Mouse (Mus musculus): ENCODE measurements around the gene Alyref.
"Not testable (repeated sequence)": the region's sequence is repeated elsewhere in the genome, so short reads cannot be mapped to it uniquely, and the experiment has no call there.

Gene Alyref

DNA sequence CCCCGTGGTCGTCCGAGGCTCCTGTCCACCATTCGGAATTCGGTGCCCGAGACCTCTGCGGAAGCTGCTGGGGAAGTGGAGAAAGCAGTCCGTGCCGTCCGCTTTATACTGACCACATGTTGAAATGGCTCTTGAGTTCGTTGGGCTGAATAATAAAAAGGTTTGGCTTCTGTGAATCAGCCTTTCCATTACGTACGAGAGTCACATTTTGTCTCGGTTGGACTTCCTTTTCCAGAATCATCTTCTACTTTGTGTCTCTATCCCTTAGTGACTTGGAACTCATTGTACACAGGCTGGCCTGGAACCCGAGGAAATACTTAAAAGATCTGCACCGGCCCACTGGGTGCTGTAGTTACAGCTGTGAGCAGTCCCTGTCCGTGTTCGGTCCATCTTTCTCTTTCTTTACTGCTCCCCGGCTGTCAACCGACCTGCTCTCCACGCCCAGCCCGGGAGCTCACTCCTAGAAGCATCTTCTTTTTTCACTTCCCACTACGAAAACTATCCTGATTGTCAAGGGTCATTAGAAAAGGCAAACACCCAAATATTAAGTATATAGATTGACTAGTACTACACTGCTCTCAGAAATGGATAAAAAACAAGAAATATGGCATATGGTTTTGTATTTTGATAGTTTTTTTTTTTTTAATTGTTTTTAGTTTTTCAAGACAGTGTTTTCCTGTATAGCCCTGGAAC, 24.4 kb downstream of the Alyref start:
- no peak for DNase-seq (ENCODE audit: low spot score in 2 of 2)

DNA sequence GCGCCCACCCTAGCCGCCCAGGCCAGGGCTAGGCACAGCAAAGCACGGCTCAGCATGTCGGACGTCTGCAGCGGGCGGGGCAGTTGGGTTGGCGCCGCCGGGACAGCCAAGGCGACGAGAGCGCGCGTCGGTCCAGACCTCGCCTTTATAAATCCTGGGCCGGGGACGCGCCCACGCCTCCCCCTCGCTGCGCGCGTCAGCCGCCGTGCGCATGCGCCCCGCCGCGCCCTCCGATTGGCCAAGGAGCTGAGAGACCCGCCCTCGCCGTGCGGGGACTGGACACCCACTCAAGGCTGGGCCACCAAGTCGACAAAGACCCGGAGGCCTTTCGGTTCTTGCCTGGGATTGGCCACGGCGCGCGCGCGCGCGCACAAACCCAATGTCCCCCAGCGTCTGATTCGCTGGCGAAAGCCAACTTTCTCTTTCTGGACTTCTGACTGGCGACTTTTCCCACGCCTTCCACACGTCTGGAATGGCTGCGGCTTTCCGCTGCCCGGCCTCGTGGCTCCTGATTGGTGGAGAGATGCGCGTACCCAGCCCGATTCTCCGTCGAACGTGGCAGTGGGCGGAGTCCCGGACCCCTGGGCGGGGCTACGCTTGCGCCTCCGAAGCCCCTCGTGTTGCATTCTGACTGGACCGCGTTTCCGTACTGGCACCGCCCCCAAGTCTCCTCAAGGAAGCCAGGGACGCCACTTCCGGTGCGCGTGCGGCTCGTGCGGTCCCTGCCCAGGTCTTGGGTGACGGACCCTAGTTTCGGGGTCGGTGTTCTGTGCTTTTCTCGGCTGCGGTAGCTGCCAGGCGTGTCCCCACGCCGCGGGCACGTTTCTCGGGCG, 25.2 kb downstream of the Alyref start, which contains the start of gene P4hb:
TSS of gene P4hb (minus strand) at position 502 of the 833 bp plus-strand sequence.
- peak; percentile 100 for DNase-seq (ENCODE audit: low spot score in 2 of 2)

DNA sequence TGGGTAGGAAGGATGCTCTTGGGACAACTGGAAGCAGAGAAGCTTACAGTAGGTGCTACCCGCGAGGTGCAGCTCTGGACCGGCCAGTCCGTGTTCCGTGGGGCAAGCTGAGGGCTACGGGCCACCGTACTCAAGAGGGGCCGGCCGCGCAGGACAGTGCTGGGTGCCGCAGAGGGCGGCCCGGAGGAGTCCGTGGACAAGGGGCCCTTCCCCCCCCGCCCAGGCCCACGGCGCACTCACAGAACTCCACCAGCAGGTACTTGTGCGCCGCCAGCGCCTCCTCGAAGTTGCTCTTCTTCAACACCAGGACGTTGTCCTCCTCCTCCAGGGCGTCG, 25.8 kb downstream of the Alyref start:
- no peak for DNase-seq (ENCODE audit: low spot score in 2 of 2)

- DNase-seq (ENCODE audit: low spot score in 2 of 2) = no peak
Measured at GRCm38 (mm10) chr11:120571754-120572416, 26.3 kb downstream of the Alyref start.

- no peak for DNase-seq (ENCODE audit: low spot score in 2 of 2)
Measured at GRCm38 (mm10) chr11:120571122-120571521, 27.0 kb downstream of the Alyref start.

- no peak for DNase-seq (ENCODE audit: low spot score in 2 of 2)
Measured at GRCm38 (mm10) chr11:120568324-120568723, 29.8 kb downstream of the Alyref start.

DNA sequence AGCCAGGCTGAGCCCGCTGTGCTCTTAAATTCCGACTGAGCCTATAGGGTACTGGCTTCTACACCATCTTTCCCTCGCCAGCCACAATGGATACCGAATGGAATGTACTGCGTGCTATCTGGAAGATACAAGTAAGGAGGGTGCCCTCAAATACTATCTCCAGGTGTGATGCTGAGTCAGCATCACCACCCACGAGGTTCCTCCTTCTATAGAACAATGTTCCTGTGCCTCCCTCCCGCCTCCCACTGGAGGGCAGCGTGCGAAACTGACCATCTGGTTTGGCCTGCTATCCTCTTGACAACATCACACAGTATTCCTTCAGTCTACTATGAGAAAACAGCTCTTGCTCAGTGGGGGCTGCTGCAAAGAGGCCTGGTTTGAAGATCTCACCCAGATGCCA, 33.1 kb downstream of the Alyref start:
- DNase-seq (ENCODE audit: low spot score in 2 of 2) = no peak

DNA sequence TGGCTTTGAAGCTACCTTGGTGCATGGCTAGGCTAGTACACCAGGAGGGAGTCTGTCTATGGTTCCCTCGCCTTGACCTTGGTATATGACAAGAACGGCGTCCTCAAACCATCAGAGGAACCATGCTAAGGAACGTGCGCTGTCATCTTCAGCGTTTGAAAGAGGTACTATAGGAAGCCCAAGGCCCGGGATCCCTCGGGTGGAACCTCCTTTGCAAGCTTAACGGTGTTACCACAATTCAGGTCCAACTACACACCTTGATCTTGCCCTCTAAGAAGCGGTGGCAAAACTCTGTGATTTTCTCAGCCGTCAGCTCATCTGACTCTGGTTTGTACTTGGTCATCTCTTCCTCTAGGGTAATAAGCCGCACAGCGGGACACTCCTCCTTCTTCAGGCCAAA, 35.2 kb downstream of the Alyref start:
- no peak for DNase-seq (ENCODE audit: low spot score in 2 of 2)

- no peak for DNase-seq (ENCODE audit: low spot score in 2 of 2)
Measured at GRCm38 (mm10) chr11:120560952-120561728, 37.0 kb downstream of the Alyref start.

GRCm38 (mm10) chr11:120558843-120559242, 39.3 kb downstream of the Alyref start:
- DNase-seq (ENCODE audit: low spot score in 2 of 2) = not testable (repeated sequence)

DNA sequence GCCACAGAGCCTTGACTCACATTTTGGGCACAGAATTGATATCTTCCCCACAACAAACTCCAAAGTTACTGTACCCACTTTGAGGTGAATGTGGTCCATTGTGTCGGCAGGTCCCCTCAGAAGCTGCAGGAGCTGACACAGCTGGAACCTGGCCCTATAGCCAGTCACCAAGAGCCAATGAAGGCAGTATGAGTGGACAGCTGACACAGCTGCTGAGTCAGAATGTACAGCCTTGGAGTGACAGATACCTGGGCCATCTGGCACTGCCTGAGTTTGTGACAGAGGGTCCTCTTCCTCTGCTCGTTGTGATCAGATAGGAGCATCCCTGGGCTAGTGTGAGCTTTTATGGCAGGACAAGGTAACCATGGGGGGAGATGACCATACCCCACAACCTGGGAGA, 42.9 kb downstream of the Alyref start:
- no peak for DNase-seq (ENCODE audit: low spot score in 2 of 2)

GRCm38 (mm10) chr11:120554834-120555233, 43.3 kb downstream of the Alyref start:
- peak in 1 of 2 experiments; percentile 56 for DNase-seq (ENCODE audit: low spot score in 2 of 2)

GRCm38 (mm10) chr11:120552736-120553135, 45.4 kb downstream of the Alyref start:
- DNase-seq (ENCODE audit: low spot score in 2 of 2) = no peak

DNA sequence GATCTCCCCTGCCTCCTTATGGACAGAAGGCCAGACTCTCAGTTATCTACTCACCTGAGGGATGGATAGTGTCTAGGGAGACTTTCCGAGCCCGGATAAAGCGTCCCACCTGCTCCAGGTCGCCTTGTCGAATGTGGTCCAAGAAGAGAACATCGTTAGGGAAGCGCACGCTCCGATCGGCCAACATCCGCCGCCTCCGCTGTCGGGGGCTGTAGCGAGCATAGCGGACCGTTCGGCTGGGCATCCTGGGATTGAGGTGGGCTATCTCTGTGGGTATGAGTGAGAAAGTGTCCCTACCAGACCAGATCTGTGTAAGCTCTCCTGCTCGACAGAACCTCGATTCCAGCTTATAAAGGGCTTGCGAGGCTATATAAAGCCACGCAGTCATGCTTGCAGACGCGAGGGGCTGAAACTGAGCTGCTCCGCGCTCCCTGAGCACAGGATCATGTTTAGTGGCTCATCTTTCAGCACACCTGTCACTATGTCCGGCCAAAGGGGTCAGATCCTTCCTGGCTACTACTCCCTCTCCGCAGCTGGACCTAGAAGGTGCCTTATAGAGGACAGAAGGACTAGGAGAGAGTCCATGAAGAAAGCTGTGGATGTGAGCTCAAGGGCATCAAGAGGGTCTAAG, 47.2 kb downstream of the Alyref start, which contains the start of gene Ppp1r27:
TSS of gene Ppp1r27 (minus strand) at position 323 of the 631 bp plus-strand sequence.
- DNase-seq (ENCODE audit: low spot score in 2 of 2) = no peak

DNA sequence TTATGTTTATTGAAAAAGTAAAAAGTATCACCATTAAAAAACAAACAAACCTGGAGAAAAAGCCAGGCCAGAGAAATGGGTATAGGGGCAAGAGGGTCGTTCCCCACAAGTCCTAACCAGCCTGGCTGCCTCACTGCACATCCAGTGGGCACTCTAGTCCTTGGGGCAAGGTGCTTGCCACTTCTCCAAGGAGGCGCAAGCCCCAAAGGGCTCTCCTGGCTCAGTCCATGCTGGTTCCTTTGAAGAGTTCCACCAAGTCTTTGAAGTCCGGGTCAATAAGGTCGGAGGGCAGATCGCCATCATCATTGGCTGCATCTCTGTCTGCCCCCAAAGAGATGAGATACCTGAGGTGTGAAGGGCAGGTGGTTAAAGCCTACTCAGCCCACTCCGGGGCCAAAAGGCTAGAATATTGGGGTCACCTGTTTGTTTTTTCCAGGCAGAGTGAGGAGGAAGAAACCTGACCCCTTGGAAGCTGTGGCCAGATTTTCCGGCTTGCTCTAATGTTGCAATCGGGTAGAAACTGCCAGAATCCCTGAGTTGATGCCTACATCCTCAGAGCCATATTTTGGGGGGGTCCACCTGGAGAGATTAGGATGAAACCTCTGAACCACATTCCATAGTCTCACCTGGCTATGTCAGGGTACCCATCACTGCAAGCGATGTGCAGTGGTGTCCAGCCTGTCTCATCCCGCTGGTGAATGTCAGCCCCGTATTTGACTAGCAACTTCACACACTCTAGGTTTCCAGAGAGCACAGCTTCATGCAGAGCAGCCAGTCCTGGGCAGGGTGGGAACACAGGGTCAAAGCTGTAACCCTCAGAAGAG, 48.0 kb downstream of the Alyref start:
- DNase-seq (ENCODE audit: low spot score in 2 of 2) = no peak

DNA sequence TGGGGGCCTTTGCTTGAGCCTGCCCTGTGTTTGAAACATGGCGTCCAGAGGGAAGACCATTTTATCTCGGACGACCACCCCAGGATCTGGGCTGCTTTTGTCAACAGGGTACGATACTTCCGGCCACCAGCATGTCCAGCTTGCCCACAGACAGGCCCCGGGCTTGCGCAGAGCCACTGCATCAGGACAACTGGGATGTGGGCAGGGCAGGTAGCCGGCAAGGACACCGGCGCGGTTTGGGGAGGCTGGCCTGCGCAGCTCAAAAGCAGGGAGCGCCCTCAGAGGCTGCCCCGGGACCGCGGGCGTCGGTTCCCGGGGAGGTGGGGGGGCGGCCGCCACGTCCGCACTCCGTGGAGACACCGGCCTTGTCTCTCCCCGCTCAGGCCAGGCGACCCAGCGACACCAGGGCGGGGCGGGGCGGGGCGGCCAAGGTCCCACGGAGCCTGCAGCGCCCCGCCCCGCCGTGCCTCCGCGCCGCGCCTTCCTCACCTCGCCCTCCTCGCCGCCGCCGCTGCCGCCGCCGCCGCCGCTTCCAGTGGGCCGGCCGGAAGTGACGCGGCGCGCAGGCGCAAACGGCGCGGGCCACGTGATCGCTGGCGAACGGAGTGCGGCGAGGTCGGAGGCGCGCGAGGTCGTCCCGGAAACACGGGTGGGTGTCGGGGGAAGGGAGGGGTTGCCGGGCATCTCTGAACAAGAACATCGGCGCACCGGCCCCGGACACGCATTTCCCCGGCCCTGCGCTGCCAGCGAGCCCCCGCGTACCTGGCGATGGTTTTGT, 48.8 kb downstream of the Alyref start, which contains the start of gene Mcrip1:
TSS of gene Mcrip1 (minus strand) at position 560 of the 778 bp plus-strand sequence.
- DNase-seq (ENCODE audit: low spot score in 2 of 2) = peak; percentile 91 to 93

DNA sequence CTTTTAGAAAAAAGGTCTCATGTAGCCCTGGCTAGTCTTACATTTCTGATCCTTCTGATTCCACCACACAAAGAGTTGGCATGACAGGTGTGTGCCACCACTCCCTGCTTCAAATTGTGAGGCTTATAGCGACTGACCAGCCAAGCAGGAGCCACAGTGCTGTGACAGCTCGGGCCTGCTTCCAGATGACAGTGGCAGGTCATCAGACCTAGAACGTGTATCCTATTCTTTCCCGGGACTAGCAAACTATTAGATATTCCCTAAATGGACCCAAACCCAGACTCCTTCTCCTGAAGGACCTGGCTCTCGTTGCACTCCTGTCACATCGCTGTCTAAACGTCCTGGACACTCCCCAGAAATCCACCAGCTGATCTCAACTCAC, 49.4 kb downstream of the Alyref start:
- no peak for DNase-seq (ENCODE audit: low spot score in 2 of 2)

GRCm38 (mm10) chr11:120548214-120548613, 50.0 kb downstream of the Alyref start:
- no peak for DNase-seq (ENCODE audit: low spot score in 2 of 2)

- no peak for DNase-seq (ENCODE audit: low spot score in 2 of 2)
Measured at GRCm38 (mm10) chr11:120547469-120547868, 50.7 kb downstream of the Alyref start.
